Mouse (Mus musculus) mammary gland, adult 2 months (tissue): ENCODE results near the gene Coro2a. TPM values are rescaled to one million over a fixed set of nuclear protein-coding genes. Genes with fewer than 3 reads are reported as not detected.

Experiments
- polyA plus RNA-seq: library from polyadenylated mRNA; depleted of rRNA; stranded (reverse); fragments of >200 nt; gene quantifications from 2 replicates; pipeline ENCODE4 v1.2.3, GENCODE M21; 2012; ENCODE audit warnings: low replicate concordance; rRNA removed

The Coro2a gene
- polyA plus RNA-seq = 27.9 and 67.4 TPM in 2 replicates

GRCm38 (mm10) chr4:46601844-46602423 lies at the start of gene Coro2a:
Coro2a (minus strand) TSS chr4:46602202.

DNA sequence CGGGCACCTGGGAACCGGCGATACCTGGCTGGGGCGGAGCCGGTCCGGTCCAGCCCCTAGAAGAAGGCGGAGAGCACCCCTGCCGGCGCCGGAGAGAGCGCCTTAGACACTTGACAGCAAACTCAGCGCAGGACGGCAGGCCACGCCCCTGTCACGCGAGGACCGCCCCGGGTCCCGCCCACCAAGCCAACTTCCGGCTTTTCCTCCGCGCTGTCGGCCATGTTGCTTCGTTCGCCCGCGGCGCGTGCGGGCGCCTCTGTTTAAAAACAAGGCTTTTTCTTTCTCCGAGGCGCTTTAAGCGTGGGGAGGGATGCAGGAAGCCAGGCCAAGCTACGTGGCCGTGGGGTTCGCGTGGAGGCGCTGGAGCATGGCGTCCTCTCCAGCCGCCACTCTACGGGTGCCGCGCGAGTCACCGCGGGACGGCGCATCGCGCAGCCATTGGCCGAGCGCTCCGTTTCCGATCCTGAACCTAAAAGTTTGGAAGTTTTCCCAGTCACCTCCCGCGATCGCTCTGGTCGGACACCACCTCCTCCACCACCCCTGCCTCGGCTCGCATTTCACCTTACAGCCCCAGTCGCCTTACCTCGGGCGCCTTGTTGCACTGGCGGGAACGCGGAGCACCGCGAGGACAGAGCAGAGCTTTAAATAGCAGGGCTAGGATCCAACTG lies 48.2 kb upstream of the Coro2a start, which contains the start of gene Tbc1d2:
TSS of gene Tbc1d2 (minus strand) at position 124 of the 668 bp plus-strand sequence.

GRCm38 (mm10) chr4:46535840-46536361 lies 66.1 kb downstream of the Coro2a start, which contains the start of gene Trim14:
Trim14 (minus strand) TSS chr4:46536141.

DNA sequence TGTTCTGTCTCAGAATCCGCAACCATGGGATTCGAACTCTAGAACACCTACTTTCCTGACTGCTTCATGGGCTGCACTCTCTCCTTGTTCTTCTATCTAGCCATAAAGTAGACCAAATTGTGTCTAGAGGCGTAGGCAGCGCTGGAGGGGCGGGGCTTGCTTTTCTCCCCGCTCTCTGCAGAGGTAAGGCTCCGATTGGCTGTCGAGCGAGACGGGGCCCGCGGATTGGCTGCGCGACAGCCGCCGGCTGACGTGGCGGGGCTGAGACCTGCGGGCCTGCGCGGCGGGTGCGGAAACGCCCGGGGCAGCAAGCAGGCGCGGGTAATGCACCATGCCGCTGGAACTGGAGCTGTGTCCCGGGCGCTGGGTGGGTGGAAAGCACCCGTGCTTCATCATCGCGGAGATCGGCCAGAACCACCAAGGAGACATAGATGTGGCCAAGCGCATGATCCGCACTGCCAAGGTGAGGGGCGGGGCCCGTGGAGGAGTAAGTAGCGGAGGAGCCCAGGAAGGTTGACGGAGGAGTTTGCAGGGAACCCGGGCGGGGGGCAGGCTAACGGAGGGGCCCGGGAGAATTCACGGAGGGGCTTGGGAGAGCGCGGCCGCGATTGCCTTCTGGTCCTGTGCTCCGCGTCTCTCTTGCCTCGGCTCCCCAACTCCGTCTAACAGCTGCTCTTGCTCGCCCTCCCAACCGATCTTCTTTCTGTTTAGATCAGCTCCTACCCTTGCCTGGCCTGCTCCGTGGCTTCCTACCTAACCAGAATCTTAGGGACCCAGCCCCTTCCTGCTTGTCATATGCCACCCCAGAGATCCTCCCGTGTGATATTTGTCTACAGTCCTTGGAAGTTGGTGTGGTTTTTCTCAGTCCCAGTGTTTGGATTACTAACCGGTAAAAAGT lies 112.7 kb downstream of the Coro2a start, which contains the start of gene Nans:
TSS of gene Nans (plus strand) at position 221 of the 898 bp plus-strand sequence.

Other genes starting within 250 kb of the Coro2a start
- gene Trmo, start 212.8 kb downstream of the Coro2a start, polyA plus RNA-seq = 5.5 and 6.4 TPM in 2 replicates
- gene Hemgn, start 188.7 kb downstream of the Coro2a start, polyA plus RNA-seq = 0.09 TPM in 1 of 2 replicates, not detected in the other
- 7.1 and 35.1 TPM in 2 replicates for gene Anp32b, start 151.3 kb downstream of the Coro2a start, polyA plus RNA-seq
- gene Nans, start 113.0 kb downstream of the Coro2a start, polyA plus RNA-seq = 22.9 and 23.7 TPM in 2 replicates
- 11.0 and 54.5 TPM in 2 replicates for gene Trim14, start 66.1 kb downstream of the Coro2a start, polyA plus RNA-seq
- 8.7 and 11.2 TPM in 2 replicates for gene Tbc1d2, start 48.0 kb upstream of the Coro2a start, polyA plus RNA-seq